Mouse (Mus musculus) erythroblast, embryonic 14.5 days (primary cell): Measurements from ENCODE around the gene Frmd4b.

Experiments used
- GATA1 ChIP-seq: IDR thresholded peaks from 2 replicates; pipeline ENCODE4 v1.6.1; 2012; ENCODE audit warnings: low read length, inconsistent platforms, mixed read lengths
- TAL1 ChIP-seq: IDR thresholded peaks from 3 replicates; pipeline ENCODE4 v1.6.1; 2012; ENCODE audit warnings: low read length, inconsistent platforms, mixed read lengths

GRCm38 (mm10) chr6:97557147-97557546 is 60.2 kb downstream of the Frmd4b start:
- TF ChIP-seq GATA1 (no peak), TAL1 (no peak)
